Mouse (Mus musculus) cerebellum, postnatal 25 days (tissue): ENCODE data around the gene Acsl5.

Experiments
- DNase-seq, 2 experiments: peaks; one replicate each; pipeline ENCODE4 v3.0.0; 2021; ENCODE audit warnings: mixed read lengths in 2 of 2

Gene Acsl5

DNA sequence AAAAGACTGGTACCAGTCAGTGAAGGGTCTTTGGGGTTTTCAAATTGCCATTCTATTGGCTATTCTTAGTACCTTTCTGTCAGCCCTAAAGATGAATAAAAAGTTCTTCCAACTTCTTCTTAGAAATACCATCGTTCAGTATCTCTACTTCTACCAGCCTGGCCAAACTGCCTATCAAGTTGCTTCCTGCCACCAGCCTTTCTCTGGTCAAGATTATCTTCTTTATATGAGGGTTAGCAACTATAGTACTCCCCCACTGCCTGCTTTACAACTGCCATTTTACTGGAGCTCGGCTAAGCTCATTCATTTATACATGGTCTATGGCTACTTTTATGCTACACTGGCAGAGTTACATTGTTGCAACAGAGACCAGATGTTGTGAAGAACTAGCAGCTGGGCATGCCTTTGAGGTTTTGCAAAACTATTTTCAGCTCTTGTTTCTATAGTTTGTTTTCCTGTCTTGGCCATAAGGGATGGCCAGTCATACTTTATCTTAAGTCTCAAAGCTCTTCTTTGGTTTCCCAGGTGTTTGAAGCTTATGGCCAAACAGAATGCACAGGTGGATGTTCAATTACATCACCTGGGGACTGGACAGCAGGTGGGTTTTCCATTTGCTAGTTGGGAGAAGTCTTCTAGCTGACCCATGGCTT, 39.0 kb downstream of the Acsl5 start:
- DNase-seq: no peak

- no peak for DNase-seq
Measured at GRCm38 (mm10) chr19:55292210-55292850, 40.6 kb downstream of the Acsl5 start.

- DNase-seq: no peak
Measured at GRCm38 (mm10) chr19:55293175-55293574, 41.4 kb downstream of the Acsl5 start.

- no peak for DNase-seq
Measured at GRCm38 (mm10) chr19:55295075-55295474, 43.3 kb downstream of the Acsl5 start.

GRCm38 (mm10) chr19:55295556-55295955, 43.8 kb downstream of the Acsl5 start:
- no peak for DNase-seq

DNA sequence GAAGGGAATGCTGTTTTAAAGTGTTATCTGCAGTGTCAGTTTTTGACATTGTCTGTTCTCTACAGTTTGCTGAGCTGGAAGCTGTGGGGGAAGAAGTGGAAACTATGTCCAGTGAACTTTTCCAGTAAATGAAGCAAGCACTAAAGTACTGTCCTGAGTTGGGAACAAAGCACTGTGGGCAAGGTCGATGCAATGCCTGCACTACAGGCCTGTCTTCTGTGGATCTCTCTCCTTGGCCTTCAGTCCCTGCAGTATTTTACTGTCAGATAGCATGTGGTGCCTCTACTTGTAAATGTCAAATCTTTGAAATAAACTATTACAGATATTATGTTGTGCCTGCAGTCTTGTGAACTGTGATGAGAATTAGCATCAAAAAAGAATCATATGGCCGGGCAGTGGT, 44.6 kb downstream of the Acsl5 start:
- no peak for DNase-seq

DNA sequence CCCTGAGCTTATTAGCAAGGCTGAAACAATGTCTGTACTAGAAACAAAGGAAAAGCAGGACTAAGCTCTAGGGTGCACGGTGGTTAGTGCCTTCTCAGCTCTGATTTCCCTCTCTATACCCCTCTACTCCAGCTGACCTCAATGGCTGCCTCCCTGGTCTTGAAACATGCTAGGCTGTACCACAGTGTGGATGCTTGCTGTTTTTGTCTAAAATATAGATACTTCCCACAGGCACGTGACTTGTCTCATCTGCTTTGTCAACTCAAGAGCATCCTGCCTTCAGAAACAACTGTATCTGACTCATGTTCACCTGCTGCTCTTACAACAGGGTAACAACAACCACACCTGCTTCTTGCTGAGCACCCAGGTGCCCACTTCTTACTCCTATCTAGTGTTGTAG, 45.8 kb downstream of the Acsl5 start:
- DNase-seq: no peak

DNA sequence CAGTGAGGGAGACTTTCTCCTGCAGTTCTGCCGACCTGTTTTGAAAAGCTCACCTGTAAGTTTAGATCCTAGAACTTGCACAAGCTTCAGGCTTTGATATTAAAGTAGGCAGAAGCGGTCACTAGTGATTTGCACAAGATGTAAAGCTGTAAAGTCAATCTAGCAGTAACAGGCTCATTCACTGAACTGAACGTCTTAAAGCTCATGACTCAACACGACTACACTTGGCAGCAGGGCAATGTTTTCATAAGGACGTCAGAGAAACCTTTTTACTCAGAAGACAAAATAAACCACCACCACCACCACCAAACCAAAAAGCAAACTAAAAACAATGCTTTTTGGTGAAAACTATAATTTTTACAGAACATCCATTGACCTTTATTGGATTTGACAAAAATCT, 46.2 kb downstream of the Acsl5 start:
- DNase-seq: no peak

- DNase-seq: no peak
Measured at GRCm38 (mm10) chr19:55299378-55299777, 47.6 kb downstream of the Acsl5 start.

- DNase-seq: no peak
Measured at GRCm38 (mm10) chr19:55300525-55300924, 48.8 kb downstream of the Acsl5 start.

DNA sequence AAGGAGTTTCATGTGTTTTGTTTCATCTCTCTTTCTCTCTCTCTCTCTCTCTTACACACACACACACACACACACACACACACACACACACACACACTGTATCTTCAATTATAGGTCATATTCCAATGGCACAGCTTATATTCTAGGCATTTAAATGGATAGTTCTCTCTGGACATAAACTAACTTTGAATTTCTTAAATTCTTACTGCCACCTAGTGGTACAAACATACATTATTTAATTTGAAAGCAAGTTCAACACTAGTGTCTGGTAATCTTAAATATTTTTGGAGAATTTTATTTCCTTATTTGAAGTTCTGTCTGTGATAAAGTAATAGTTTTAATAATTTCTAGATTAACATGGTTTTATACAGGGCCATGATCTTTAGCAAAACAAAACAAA, 53.3 kb downstream of the Acsl5 start:
- DNase-seq: no peak

- DNase-seq: no peak
Measured at GRCm38 (mm10) chr19:55311874-55312273, 60.1 kb downstream of the Acsl5 start.

DNA sequence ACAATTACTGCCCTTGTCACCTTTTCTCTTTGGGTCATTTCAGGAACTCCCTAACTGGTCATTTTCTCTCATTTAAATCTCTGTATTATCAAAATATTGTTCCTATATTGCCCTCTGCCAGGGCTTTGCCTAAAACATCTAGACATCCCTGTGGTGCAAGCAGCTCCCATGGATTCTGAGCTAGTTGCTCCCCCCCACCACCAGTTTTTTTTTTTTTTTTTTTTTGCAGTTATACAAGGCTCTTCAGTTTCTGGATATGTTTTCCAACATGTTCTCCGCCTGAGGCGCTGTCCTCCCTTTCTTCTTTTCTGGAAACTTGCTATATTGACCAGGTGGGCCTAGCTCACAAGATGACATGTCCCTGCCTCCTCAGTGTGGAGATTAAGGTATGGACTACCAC, 61.9 kb downstream of the Acsl5 start:
- DNase-seq: no peak

DNA sequence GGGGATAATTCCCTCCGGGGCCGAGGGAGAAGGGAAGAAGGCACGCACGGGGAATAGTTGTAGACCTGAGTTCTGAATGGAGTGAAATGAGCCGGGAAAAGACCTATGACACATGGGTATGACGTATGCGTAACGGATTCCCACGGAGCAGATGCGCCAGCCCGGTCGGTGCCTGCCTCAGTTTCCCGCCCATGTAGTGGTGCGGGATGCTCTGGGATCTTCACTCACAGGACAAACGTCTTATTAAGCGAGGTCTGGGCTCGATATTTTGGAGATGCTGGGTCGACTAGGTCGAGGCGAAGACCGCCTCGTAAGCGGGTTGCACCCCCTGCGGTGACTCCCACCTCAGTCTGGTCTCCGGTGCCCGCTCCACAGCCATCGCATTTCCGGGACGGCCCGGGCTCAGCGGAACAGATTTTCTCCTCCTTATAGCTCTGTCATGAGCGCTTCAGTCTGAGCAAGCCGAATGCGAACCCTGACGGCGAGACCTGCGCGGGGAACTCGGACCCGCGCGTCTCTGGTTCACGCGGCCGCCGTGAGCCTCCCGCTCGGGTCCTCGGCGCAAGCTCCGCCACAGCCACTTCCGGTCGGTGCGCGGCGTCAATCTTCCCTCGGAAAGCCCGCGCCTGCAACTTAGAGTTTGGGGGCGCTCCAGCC, 63.8 kb downstream of the Acsl5 start, which contains the start of gene Zdhhc6:
Gene Zdhhc6 (minus strand): TSS at position 581 of the 657 bp plus-strand sequence.
- peak; percentile 92 to 94 for DNase-seq

DNA sequence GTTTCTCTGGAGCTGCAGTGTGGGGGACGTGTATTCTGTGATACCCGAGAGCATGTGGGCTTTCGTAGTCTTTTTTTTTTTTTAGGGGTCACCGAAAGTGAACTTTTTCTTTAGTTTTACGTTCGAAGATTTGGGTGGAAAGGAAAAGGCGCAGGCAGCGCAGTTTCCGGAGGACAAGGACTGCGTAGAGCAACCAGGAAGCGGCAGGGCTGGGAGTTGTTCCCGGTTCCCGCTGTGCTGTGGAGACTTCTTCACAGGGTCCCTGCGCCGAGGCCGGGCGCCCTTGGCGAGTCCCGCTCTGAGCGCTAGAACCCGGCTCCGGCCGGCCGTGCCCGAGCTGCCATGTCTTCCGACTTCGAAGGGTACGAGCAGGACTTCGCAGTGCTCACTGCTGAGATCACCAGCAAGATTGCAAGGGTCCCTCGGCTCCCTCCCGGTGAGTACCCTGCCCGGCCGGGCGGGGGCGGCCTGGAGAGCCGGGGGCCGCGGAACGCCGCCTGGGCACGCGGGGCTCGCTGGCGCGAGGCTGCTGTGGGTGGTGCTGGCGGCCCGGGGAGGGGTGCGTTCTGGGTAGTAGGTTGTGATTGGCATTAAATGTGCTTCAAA, 64.5 kb downstream of the Acsl5 start, which contains the start of gene Vti1a:
Gene Vti1a (plus strand): TSS at position 187 of the 606 bp plus-strand sequence.
- peak; percentile 95 to 96 for DNase-seq

- no peak for DNase-seq
Measured at GRCm38 (mm10) chr19:55316901-55317300, 65.2 kb downstream of the Acsl5 start.

- no peak for DNase-seq
Measured at GRCm38 (mm10) chr19:55319036-55319435, 67.3 kb downstream of the Acsl5 start.

DNA sequence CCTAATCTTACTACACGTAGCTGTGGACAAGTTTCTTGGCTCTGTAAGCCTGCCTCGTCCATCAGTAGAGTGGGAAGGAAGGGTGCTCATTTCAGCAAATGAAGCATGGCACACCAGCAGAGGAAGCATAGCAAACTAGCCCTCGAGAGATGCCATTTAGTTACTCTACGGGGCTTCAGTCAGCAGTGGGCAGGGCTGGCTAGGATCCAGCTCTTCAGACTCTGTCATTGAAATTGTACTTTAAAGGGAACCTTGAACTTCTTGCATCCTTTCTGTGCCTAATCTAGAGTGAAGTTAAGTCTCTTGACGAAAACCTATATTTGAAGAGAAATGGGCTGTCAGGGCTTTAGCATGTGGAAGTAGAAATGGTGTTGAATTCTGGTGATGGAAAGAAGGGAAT, 67.8 kb downstream of the Acsl5 start:
- no peak for DNase-seq

DNA sequence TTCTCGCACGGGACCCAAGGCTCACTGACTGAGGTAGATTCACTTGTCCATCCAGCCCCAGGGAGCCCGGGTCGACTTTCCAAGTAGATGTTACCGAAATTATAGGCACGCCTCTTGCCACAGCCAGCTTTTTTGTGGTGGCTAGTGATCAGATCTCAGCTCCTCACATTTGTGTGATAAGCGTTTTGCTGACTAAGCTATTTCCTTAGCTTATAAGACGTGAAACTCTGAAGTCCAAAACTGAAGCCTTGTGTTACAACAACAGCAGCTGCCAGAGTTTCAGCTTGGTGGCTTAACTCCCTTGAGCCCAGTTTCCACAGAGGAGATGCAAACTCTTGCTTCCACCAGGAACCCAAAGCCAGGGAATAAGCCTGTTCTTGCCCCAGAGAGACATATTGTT, 70.9 kb downstream of the Acsl5 start:
- DNase-seq: no peak

- peak; percentile 49 to 65 for DNase-seq
Measured at GRCm38 (mm10) chr19:55327510-55327909, 75.8 kb downstream of the Acsl5 start.

- DNase-seq: no peak
Measured at GRCm38 (mm10) chr19:55331776-55332175, 80.0 kb downstream of the Acsl5 start.

GRCm38 (mm10) chr19:55332641-55333268, 81.0 kb downstream of the Acsl5 start:
- DNase-seq: peak; percentile 72 to 74

GRCm38 (mm10) chr19:55335881-55336280, 84.1 kb downstream of the Acsl5 start:
- no peak for DNase-seq
